Mouse (Mus musculus): Measurements from ENCODE around the gene Rbms3. TPM values are rescaled to one million over a fixed set of nuclear protein-coding genes. Genes with fewer than 3 reads are reported as not detected.

Rbms3 gene
- polyA plus RNA-seq, 1 experiment from 2014 or later: 117 TPM

DNA sequence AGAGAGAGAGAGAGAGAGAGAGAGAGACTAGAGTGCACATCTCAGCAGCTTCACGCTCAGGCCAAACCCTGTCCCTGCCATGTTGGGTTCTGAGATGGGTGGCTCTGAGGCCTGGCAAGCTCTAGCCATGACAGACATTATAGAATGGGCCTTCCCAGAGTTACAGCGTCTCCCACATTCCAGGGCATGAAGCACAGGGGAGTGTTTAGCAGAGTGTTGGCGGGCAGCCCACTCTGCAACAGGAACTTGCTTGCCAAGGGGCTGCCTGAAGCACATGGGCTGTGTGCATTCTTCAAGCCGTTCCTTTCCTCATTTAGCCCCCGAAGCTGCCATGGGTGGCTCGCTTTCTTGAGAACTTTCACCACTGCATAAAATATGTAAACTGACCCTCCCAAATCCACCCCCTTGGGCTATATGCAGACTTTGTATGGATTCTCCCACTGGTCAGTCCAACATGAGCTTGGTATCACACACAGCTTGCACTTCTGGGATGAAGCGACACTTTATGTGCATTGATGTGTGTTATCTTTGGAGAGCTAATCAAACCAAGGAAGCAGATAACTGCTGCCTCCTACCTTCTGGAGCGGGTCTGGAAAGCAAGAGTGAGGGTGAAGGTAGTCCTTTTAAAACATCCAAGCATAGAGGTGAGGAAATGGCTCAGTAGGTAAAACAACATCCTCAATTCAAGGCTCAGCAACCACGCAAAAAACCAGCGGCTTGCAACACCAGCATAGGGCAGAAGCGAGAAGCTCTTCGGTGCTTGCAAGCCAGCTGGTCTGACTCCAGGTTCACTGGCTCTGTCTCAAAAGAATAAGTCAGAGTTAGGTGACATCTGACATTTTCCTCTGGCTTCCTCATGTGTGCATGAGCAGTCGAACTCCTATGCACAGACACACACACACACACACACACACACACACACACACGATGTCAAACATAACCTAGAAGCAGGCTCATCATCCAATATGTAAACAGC, 436.9 kb downstream of the Rbms3 start:
- DNase-seq (peak; percentile 95), ATAC-seq (ENCODE audit: insufficient read depth) (peak; percentile 93)
- peak overlapping the region; percentile 31 for H3K4me2 ChIP-seq
- peaks cover 17% of the 10 kb centered on the region; the same call in 1 of the 2 replicates for H3K36me3 ChIP-seq (ENCODE audit: insufficient read depth)
- H3K27me3 ChIP-seq (ENCODE audit: insufficient read depth, low read length): no peaks in the 10 kb centered on the region
- TF ChIP-seq CTCF (IDR thresholded peaks at IDR 0.05; ENCODE audit: low read depth): peak; percentile 15; the same call in 1 of the 2 replicates
- no peaks in the 10 kb centered on the region for H3K9me3 ChIP-seq (ENCODE audit: low read depth, low read length)
- no peak overlapping the region for H3K4me3 ChIP-seq (ENCODE audit: low read depth, low read length)
- no peak overlapping the region; the same call in 1 of the 2 replicates for H3K9ac ChIP-seq
- peak overlapping the region; percentile 86 for H3K27ac ChIP-seq (ENCODE audit: low read depth)
- WGBS: 28% methylated on average over 14 of the region's 14 CpGs
- 0 out of 2 replicates have a peak, but pooled peaks cover 5% of the 10 kb centered on the region for H3K4me1 ChIP-seq (ENCODE audit: insufficient read depth)

DNA sequence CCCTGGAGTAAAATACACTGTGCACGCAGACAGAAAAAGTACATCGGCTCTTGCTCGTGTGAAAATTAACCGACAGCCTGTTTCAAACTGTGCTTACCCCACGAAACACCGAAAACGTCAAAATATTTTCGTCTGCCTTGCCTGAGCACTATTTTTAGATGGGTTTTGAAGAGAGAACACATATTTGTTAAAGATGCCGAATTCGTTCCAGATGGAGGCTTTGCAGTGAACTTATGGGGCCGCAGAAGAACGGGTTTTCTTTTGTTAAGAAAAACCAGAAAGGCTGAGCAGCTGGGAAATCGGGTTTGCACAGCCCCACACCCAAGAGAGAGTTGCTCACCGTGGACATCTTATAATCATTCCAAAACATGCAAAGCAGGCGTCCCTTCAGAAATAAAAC, 437.6 kb downstream of the Rbms3 start:
- Histone ChIP-seq H3K4me1 (ENCODE audit: insufficient read depth) (0 out of 2 replicates have a peak, but pooled peaks cover 5% of the 10 kb centered on the region), H3K9ac (no peak overlapping the region; the same call in 1 of the 2 replicates), H3K4me3 (ENCODE audit: low read depth, low read length) (no peak overlapping the region), H3K36me3 (ENCODE audit: insufficient read depth) (peaks cover 16% of the 10 kb centered on the region; the same call in 1 of the 2 replicates), H3K27ac (ENCODE audit: low read depth) (peak overlapping the region; percentile 86), H3K4me2 (peak overlapping the region; percentile 31), H3K9me3 (ENCODE audit: low read depth, low read length) (no peaks in the 10 kb centered on the region), H3K27me3 (ENCODE audit: insufficient read depth, low read length) (no peaks in the 10 kb centered on the region)
- peak; percentile 50 for DNase-seq
- 31% methylated on average over 15 of the region's 15 CpGs for WGBS
- no peak for TF ChIP-seq CTCF (IDR thresholded peaks at IDR 0.05; ENCODE audit: low read depth)
- ATAC-seq (ENCODE audit: insufficient read depth): no peak

DNA sequence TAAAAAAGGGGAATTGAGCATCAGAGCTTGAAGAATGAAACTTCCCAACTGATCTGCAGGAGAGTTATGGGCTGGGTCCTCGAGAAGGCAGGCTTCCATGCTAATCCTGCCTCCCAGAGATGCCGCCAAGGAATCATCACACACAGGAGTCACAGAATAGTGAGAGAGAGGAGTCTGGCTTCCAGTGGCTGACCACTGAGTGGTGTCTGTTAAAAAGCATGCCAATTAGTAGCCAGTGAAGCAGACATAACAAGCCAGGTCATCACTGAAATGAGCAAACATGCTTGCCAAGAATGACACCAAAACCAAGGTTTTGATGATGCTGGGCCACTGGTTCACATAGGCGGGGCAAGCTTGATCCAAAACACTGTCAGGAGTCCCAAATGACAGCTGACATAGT, 441.3 kb downstream of the Rbms3 start:
- Histone ChIP-seq H3K36me3 (ENCODE audit: insufficient read depth) (0 out of 2 replicates have a peak, but pooled peaks cover 3% of the 10 kb centered on the region), H3K9me3 (ENCODE audit: low read depth, low read length) (no peaks in the 10 kb centered on the region), H3K4me1 (ENCODE audit: insufficient read depth) (0 out of 2 replicates have a peak, but pooled peaks cover 5% of the 10 kb centered on the region), H3K9ac (no peak overlapping the region), H3K4me2 (no peak overlapping the region), H3K27me3 (ENCODE audit: insufficient read depth, low read length) (no peaks in the 10 kb centered on the region), H3K4me3 (ENCODE audit: low read depth, low read length) (no peak overlapping the region), H3K27ac (ENCODE audit: low read depth) (peak overlapping the region; percentile 34; the same call in 1 of the 2 replicates)
- ATAC-seq (ENCODE audit: insufficient read depth) (no peak), DNase-seq (peak; percentile 31)
- no peak for TF ChIP-seq CTCF (IDR thresholded peaks at IDR 0.05; ENCODE audit: low read depth)
- WGBS: 69% methylated on average over 3 of the region's 3 CpGs

DNA sequence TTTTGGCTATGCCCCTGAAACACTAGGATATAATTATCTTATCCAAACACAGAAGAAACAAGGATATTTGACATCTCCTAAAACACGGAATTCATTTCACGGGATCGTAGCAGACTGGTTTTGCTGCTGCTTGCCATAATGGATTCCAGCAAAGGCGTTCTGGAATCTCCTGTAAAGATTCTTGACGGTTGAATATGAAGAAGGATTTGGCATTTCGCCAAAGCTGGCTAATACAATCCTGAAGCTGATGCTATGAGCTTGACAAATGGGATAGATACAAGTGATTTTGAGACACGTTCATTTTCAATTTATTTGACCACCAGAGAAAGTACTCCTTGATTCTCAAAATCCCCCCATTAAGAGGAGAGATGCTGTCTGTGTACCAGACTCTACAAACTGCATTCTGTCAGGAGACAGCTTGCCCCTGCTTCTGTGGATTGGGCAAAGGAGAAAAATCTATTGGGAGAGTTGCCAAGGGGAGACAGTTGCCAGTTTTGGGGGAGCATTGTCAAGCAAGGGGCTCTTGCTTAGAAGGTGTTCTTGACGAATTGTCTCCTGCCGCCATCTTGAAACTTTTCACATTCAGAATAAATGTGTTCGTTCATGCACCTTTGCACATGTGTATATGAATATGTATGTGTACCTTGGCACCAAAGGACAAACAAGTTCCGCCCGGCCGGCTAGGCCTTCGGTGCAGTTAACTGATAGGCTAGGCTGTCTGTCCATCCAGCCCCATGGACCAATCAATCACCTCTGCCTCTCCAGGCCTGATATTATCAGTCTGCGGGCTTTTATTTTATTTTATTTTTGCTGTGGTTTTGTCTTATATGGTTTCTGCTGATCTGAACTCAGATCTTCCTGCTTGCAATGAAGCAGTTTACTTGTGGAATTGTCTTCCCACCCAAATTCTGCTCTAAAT, 442.3 kb downstream of the Rbms3 start:
- Histone ChIP-seq H3K9ac (no peak overlapping the region), H3K36me3 (ENCODE audit: insufficient read depth) (0 out of 2 replicates have a peak, but pooled peaks cover 3% of the 10 kb centered on the region), H3K4me1 (ENCODE audit: insufficient read depth) (no peaks in the 10 kb centered on the region), H3K4me3 (ENCODE audit: low read depth, low read length) (no peak overlapping the region), H3K27ac (ENCODE audit: low read depth) (no peak overlapping the region), H3K27me3 (ENCODE audit: insufficient read depth, low read length) (no peaks in the 10 kb centered on the region), H3K4me2 (no peak overlapping the region), H3K9me3 (ENCODE audit: low read depth, low read length) (no peaks in the 10 kb centered on the region)
- WGBS: 59% methylated on average over 15 of the region's 15 CpGs
- ATAC-seq (ENCODE audit: insufficient read depth) (peak; percentile 29; the same call in 1 of the 2 replicates), DNase-seq (peak; percentile 71)
- no peak for TF ChIP-seq CTCF (IDR thresholded peaks at IDR 0.05; ENCODE audit: low read depth)

DNA sequence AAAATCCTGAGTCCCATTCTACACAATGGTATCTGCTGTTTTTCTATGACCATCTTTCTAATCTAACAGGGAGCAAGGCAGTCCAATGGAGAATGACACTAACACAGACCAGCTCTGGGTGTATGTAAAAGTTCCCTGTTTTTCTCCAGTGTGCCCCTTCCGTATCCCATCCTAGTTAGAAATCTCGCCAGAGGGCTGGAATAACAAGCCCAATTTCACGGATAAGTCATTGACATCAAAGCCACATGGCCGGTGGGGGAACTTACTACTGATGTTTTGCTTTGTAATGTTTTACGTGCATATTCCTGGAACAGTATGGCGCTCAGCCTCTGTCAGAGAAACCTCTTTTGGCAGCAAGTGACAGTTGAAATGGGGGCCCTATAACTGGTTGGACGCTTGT, 449.1 kb downstream of the Rbms3 start:
- ATAC-seq (ENCODE audit: insufficient read depth) (no peak), DNase-seq (no peak)
- H3K4me3 ChIP-seq (ENCODE audit: low read depth, low read length): no peak overlapping the region
- 80% methylated on average over 7 of the region's 7 CpGs for WGBS
- TF ChIP-seq CTCF (IDR thresholded peaks at IDR 0.05; ENCODE audit: low read depth): no peak
- no peak overlapping the region for H3K27ac ChIP-seq (ENCODE audit: low read depth)
- no peaks in the 10 kb centered on the region for H3K4me1 ChIP-seq (ENCODE audit: insufficient read depth)
- H3K9me3 ChIP-seq (ENCODE audit: low read depth, low read length): no peaks in the 10 kb centered on the region
- no peak overlapping the region for H3K9ac ChIP-seq
- H3K27me3 ChIP-seq (ENCODE audit: insufficient read depth, low read length): no peaks in the 10 kb centered on the region
- H3K36me3 ChIP-seq (ENCODE audit: insufficient read depth): peaks cover 3% of the 10 kb centered on the region; the same call in 1 of the 2 replicates
- no peak overlapping the region for H3K4me2 ChIP-seq

DNA sequence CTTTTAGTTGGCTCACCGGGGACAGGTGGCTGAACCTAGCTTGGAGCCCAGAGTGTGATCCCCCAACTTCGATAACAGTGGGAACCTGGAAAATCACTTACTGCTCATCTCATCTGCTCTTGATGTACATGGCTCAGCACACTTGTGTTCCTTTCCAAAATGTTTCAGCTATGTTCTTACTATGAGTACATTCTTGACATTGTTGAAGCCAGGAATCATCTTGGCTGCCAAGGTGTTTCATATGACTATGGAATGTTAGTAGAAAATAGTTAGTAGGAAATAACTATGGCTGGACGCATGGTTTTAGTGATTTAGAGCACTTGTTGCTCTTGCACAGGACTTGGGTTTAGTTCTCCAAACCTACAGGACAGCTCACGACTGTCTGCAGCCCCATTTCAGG, 451.3 kb downstream of the Rbms3 start:
- Histone ChIP-seq H3K4me3 (ENCODE audit: low read depth, low read length) (no peak overlapping the region), H3K4me2 (no peak overlapping the region), H3K27me3 (ENCODE audit: insufficient read depth, low read length) (no peaks in the 10 kb centered on the region), H3K9me3 (ENCODE audit: low read depth, low read length) (no peaks in the 10 kb centered on the region), H3K27ac (ENCODE audit: low read depth) (no peak overlapping the region), H3K9ac (no peak overlapping the region), H3K36me3 (ENCODE audit: insufficient read depth) (peaks cover 3% of the 10 kb centered on the region; the same call in 1 of the 2 replicates), H3K4me1 (ENCODE audit: insufficient read depth) (no peaks in the 10 kb centered on the region)
- DNase-seq: no peak
- TF ChIP-seq CTCF (IDR thresholded peaks at IDR 0.05; ENCODE audit: low read depth): no peak
- no peak for ATAC-seq (ENCODE audit: insufficient read depth)
- WGBS: 82% methylated on average over 4 of the region's 4 CpGs

Data from lung, embryonic 14.5 days (tissue).